Mouse (Mus musculus) testis, adult 2 months (tissue): ENCODE measurements around the gene Anxa7. TPM values are rescaled to one million over a fixed set of nuclear protein-coding genes. Genes with fewer than 3 reads are reported as not detected.

Experiments
- H3K27ac ChIP-seq: fragments of 200-500 bp; 2 replicates; pipeline ENCODE4 v1.5.1; 2012; ENCODE audit warnings: low read depth, low read length; ENCODE audit not compliant: control insufficient read depth, insufficient read depth
- H3K27me3 ChIP-seq: fragments of 200-500 bp; 2 replicates; pipeline ENCODE4 v1.6.1; 2012; ENCODE audit warnings: mild to moderate bottlenecking, low read length, moderate library complexity; ENCODE audit not compliant: control insufficient read depth, insufficient read depth
- H3K36me3 ChIP-seq: fragments of 200-500 bp; 2 replicates; pipeline ENCODE4 v1.6.1; 2012; ENCODE audit warnings: mild to moderate bottlenecking, low read length; ENCODE audit not compliant: control insufficient read depth, insufficient read depth
- H3K4me1 ChIP-seq: fragments of 200-500 bp; 2 replicates; pipeline ENCODE4 v1.6.1; 2012; ENCODE audit warnings: low read length; ENCODE audit not compliant: control insufficient read depth, insufficient read depth
- H3K4me3 ChIP-seq: fragments of 200-500 bp; 2 replicates; pipeline ENCODE4 v1.5.1; 2012; ENCODE audit warnings: low read depth, mild to moderate bottlenecking, low read length, moderate library complexity, mixed read lengths; ENCODE audit not compliant: control insufficient read depth
- CTCF ChIP-seq: fragments of 200-500 bp; IDR thresholded peaks from 2 replicates; pipeline ENCODE4 v1.5.1; 2012; ENCODE audit warnings: low read depth, mild to moderate bottlenecking, inconsistent platforms, low read length, moderate library complexity; ENCODE audit not compliant: control insufficient read depth, insufficient read depth, insufficient replicate concordance
- POLR2A ChIP-seq: fragments of 200-500 bp; IDR thresholded peaks from 2 replicates; pipeline ENCODE4 v1.6.1; 2012; ENCODE audit warnings: low read depth, mild to moderate bottlenecking, inconsistent platforms, low read length, moderate library complexity; ENCODE audit not compliant: control insufficient read depth
- polyA plus RNA-seq: library from polyadenylated mRNA; depleted of rRNA; stranded (reverse); fragments of >200 nt; gene quantifications from 2 replicates; pipeline ENCODE4 v1.2.3, GENCODE M21; 2012

Gene Anxa7
- polyA plus RNA-seq, 1 experiment = 12.2 TPM

DNA sequence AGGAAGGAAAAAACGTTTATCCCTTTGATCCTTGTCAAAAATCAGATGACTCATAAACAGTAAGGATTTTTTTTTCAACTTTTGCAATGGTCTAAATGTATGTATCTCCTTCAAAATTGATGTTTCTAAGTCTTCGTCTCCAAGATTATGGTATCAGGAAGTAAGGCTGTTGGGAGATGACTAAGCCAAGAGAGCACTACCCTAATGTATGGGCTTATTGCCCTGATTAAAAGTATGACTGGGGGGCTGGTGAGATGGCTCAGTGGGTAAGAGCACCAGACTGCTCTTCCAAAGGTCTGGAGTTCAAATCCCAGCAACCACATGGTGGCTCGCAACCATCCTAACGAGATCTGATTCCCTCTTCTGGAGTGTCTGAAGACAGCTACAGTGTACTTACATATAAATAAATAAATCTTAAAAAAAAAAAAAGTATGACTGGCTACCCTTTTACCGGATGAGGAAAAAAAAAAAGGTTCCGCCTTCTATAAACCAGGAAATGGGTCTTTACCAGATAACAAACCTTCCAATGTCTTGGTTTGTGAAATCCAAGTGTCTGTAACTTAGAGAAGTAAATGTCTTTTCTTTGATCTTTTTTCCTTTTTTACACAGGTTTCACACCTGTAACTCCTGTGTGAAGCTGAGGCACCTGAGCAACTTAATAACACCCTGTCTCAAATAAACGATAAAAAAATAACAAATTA is 2.3 kb upstream of the Anxa7 start:
- H3K4me1 ChIP-seq = peaks cover 5% of the 10 kb centered on the region
- no peak overlapping the region for H3K4me3 ChIP-seq
- TF ChIP-seq POLR2A (no peak), CTCF (no peak)
- no peak overlapping the region for H3K27ac ChIP-seq
- peaks cover 1% of the 10 kb centered on the region; the same call in 1 of the 2 replicates for H3K36me3 ChIP-seq
- H3K27me3 ChIP-seq = no peaks in the 10 kb centered on the region

DNA sequence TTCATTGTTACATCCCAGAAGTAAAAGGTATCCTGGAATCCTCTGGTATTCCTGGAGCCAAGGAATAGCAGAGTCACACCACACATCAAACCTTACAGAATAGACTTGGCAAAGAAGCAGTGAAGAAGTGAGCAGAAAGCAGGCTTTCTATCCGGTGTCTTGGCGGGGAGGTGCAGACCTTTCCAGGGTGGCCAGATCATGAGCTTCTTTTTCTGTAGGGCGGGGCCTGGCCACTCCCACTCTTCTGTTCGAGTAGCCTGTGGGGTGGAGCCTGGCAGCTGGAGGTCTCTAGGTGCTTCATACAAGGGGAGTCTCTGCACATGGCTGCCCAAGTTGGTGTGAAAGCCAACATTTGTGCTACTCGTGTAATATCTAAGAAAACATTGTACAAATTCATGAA is 1.3 kb upstream of the Anxa7 start:
- peaks cover 1% of the 10 kb centered on the region; the same call in 1 of the 2 replicates for H3K36me3 ChIP-seq
- H3K4me1 ChIP-seq = peaks cover 5% of the 10 kb centered on the region
- H3K4me3 ChIP-seq = no peak overlapping the region
- H3K27ac ChIP-seq = no peak overlapping the region
- TF ChIP-seq CTCF (no peak), POLR2A (no peak)
- no peaks in the 10 kb centered on the region for H3K27me3 ChIP-seq

DNA sequence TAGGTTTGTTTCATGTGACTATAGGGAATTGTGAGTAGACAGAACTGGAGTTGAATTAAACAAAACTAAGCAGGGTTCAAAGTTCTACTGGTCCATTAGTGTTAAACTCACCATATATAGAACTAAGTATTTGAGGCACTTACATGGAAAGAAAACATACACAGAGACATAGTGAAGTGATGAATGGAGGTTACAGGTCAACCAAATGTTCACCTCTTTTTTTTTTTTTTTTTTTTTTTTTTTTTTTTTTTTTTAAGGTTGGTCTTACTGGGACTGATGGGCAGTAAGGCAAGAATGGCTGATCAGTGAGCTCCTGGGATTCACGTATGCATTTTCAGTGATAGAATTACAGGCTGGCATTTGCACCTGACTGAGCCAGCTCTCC is 254 bp upstream of the Anxa7 start:
- Histone ChIP-seq H3K36me3 (peaks cover 1% of the 10 kb centered on the region; the same call in 1 of the 2 replicates), H3K27ac (no peak overlapping the region), H3K27me3 (no peaks in the 10 kb centered on the region), H3K4me1 (peaks cover 5% of the 10 kb centered on the region), H3K4me3 (peak overlapping the region; percentile 95)
- TF ChIP-seq CTCF = no peak
- no peak for TF ChIP-seq POLR2A

DNA sequence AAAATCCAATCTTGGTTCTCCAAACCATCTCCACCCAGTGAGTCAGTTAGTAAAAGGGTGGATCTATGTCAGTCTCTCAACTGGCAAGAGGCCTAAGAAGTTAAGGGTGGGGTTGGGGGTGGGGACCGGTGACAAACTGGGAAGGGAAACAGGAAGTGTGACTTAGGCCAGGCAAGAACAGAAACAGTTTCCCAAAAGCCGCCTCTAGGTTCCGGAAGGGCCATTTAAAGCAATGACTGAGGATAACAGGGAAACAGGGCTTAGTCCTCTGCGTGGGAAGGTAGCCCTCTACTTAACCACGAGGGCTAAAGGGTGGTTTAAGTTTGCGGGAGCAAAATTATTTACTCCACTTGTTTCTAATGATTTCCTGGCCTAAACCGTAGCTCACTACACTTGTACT is 1.1 kb downstream of the Anxa7 start:
- Histone ChIP-seq H3K4me3 (peak overlapping the region; percentile 95), H3K4me1 (peaks cover 5% of the 10 kb centered on the region), H3K27me3 (no peaks in the 10 kb centered on the region), H3K27ac (peak overlapping the region; percentile 47; the same call in 1 of the 2 replicates), H3K36me3 (no peaks in the 10 kb centered on the region)
- no peak for TF ChIP-seq CTCF
- no peak for TF ChIP-seq POLR2A

DNA sequence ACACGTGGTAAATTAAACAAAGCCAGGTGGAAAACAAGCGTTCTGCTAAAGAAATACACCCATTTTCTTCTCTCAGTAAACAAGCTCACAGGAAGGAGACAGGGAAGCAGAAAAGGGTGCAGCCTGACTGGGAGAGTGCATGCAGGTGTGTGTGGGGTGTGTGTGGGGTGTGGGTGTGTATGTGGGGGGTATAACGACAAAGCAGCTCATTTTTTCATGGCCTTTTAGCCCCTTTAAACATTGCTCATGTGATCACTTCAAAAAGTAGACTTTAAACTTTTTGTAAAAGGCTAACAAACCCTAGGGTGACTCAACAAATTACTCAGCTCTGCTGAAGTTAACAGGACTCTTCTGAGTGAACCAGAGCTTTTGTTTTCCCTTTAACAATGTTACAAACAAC is 1.5 kb downstream of the Anxa7 start:
- Histone ChIP-seq H3K27ac (no peak overlapping the region), H3K4me1 (peaks cover 5% of the 10 kb centered on the region), H3K36me3 (no peaks in the 10 kb centered on the region), H3K4me3 (no peak overlapping the region), H3K27me3 (no peaks in the 10 kb centered on the region)
- TF ChIP-seq POLR2A (no peak), CTCF (no peak)

DNA sequence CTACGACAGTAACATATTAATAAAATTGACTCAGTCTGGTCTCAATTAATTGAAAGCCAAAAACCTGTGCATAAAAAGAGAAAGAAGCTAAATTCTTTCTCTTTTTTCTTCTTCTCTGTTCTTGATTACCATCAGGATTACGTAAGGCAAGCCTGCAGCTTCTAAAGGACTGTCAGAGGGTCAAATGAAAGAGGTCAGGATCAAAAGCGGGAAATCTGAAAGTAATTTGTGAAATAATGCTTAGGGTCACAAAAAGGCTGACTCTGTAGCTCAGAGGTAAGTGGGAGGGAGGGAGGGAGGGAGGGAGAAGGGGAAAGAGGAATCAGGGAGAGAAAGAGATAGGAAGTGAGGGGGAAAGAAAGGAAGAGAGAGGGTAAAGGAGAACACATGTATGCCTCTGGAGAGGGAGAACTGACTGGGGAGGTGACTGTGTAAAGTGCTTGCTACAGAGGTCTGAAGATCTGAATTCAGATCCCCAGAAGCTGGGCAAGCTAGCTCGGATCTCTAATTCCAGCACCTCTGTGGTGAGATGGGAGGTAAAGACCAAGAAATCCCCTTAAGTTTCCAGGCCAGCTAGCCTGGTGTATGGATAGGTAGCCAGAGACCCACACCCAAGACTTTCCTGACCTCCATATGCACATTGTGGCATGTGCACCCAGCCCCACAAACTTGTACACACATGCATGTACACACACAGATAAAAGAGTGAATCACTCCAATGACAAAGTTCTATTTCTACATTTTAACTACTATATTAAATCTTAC is 2.5 kb downstream of the Anxa7 start:
- peaks cover 5% of the 10 kb centered on the region for H3K4me1 ChIP-seq
- no peak for TF ChIP-seq POLR2A
- no peak for TF ChIP-seq CTCF
- H3K27me3 ChIP-seq = no peaks in the 10 kb centered on the region
- no peaks in the 10 kb centered on the region for H3K36me3 ChIP-seq
- no peak overlapping the region for H3K4me3 ChIP-seq
- H3K27ac ChIP-seq = no peak overlapping the region

DNA sequence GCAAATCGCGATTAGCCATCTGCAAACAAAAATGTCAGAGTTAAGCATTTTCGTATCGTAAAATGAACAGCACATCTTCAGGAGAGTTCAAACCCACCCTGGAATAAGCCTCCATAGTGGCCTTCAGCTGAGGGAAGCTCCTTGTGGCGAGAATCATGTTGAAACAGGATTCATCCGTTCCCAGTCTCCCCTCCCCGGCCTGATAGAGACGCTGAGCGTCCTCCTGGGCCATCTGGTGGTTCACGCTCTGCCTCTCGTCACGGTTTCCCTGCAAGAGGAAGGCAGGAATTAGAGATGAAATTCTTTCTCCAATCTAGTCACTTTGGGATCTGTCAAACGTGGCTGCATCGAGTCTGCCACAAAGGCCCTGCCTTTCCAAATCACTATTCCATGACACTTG is 19.7 kb downstream of the Anxa7 start:
- TF ChIP-seq CTCF = no peak
- no peak for TF ChIP-seq POLR2A
- Histone ChIP-seq H3K27me3 (no peaks in the 10 kb centered on the region), H3K27ac (no peak overlapping the region), H3K4me3 (no peak overlapping the region), H3K4me1 (no peaks in the 10 kb centered on the region), H3K36me3 (no peaks in the 10 kb centered on the region; the same call in 1 of the 2 replicates)
